Mouse (Mus musculus) spleen, adult 12 weeks (tissue): ENCODE results near the gene Cntfr.

Source experiments
- DNase-seq: peaks from one replicate; pipeline ENCODE4 v3.0.0; 2022; ENCODE audit warnings: low spot score

Cntfr gene

DNA sequence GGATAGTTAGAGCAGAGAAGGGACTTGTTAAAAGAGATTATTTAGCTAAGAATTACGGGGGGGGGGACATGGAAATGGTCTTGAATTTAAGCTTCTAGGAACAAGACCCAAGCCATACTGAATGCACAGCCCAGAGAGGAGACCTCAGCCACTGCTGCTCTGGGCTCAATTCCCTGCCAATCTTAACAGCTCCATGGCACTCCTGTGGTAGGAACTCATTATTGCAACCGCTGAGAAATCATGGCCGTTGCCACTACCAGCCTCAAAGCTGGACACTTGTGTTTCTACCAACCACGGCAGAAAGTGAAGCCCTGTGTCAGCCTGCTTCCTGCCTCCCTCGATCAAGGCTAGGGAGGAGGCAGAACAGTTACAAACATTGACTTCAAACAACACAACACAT lies 51.4 kb downstream of the Cntfr start:
- DNase-seq, result no peak

DNA sequence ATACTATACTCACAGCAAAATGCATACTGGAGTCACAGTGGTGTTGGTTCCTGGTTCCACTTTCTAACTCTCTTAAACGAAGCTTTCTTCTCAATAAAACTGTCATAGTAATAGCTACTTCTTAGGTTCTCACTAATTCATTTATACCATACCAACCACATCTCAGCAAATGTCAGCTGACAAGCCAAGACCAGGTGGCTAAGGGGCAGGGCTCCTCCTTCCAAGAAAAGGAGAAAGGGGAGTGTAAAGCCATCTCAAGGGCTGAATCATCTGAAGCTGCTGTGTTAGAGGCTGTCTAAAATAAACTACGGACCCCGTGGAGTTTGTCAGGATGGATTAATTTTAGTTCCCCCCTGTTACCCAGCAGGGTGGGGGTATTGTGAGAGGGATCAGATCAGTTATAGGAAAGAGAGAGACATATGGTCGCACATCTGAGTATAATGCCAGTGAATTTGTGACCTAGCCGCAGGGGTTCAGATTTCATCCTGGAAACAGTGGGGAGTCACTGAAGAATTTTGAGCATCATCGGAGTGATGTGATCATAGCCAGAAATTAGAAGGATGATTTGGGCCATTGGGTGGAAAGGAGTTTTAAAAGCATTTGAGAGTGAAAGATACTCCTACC lies 55.6 kb downstream of the Cntfr start:
- no peak for DNase-seq

DNA sequence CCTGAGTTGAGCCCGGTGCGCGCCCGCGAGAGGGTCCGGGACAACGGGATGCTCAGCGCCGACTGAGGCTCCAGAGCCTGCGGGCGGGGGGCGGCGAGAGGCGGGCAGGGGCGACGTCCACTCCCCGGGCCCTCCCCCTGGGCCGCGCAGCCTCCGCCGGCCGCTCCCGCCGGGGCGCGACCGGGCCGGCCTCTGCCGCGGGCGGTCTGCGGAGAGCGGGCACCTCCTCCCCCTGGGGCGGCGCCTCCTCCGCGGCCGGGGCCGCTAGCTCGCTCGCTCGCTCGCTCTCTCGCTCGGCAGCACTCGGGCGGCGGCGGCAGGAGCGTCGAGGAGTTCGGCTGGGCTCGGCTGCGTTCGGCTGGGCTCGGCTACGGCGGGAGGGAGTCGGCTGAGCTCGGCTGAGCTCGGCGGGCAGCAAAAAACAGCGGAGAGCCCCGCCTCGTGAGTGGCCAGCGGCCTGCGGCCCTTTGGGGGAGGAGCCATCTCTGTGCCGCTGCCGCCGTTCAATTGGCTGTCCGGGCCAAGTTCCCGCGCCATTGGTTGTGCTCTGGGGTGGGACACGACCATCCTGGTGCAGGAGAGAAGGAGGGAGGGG lies 56.9 kb downstream of the Cntfr start, which contains the start of gene Enho:
TSS of gene Enho (minus strand) at position 412 of the 595 bp plus-strand sequence.
- DNase-seq, result peak; percentile 76

DNA sequence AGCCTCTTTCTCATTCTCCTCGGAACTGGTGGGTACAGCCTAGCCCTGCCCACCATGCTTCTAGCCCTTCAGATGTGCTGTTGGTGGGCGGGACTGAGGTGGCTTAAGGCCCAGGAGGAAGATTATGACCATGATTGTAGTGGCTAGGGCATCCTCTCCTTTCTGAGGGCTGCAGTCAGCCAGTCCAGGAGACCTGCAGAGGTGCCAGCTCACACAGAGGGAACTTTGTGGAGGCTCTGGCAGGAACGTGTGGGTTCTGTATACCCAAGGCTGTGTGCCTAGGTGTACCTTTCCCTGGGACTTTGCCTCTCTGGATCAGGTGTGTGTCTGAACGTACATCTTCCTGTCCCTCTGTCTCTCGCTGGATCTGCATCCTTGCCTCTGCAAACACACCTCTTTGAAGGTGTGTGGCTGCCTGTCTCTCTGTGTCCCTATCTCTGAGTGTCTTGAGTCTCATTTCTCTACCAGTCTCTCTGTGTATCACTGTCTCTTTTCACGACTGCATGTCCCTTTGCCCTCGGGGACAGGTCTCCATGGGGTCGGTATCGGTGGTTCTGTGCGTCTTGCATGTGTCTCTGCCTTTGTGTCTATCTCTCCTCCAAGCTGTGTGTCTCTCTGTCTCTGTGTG lies 57.6 kb downstream of the Cntfr start:
- no peak for DNase-seq

DNA sequence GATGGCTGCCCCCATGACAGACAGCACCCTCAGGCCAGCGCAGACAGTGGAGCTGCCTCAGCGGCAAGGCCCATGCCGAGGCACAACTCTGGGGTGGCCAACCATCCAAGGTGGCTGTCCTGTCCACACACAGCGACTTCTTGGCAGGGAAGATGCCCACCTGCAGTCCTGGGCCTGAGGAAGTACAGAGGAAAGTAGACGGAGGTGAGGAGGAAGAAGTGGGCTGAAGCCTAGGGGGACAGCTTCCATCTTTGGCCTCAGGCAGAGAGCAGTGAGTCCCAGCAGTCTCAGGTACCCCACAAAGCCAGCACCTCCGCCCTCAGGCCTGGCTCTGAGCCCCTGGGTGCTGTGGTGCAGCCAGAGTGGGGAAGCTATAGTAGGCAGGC lies 58.1 kb downstream of the Cntfr start:
- no peak for DNase-seq

DNA sequence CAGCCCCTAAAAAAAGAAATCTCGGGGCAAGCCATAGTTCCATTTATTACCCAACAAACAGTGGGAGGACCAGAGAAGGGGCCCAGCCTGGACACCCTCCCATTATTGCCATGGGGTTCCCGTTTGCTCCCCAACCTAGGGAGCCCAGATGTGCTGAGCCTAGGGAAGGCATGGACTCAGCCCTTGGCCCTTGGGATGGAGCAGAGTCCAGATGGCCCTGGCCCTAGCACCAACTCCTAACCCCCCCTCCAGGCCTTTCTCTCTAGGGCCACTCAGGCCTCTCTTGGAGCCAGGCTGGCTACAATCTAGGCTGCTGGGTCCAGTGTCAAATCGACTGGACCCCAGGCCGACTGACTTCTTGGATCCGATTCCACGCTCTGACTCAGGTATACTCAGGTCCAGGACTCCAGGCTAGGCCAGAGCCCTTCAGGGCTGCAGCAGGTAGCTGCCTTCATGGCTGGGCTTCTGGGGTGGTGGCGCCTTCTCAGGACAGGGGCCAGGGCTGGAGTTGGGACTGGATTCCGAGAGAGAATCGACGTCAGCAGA lies 58.6 kb downstream of the Cntfr start:
- DNase-seq, result no peak

DNA sequence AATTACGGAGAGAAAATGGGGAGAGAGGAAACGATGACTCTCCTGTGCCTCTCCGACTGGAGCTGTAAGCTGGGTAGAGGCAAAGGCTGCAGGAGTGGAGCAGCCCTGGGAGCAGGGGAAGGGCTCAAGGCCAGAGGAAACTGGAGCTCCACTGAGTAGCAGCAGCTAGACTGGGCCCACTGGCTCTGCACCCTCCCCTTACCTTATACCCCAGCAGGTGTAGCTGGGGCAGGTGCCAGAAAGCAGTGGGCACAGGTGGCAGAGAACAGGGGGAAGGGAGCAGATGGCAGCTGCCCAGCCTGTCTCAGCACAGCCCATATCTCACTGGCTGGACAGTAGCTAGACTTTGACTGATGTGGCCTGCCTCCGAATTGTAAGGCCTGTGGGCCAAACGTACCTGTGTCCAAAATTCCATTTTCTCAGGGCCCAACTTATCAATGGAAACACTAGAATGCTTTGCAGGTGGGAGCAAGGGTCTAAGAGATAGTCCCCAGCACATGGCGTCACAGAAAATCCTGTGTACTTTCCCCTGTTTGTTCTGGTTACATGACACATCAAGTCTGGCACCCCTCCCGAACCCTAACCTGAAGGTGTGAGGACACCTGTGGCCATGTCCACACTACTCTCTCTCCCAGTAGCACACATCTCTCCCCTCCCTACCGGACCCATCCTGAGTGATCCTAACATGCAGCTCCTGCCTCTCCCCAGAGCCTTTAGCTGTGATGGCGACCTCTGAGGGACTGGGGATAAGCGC lies 59.8 kb downstream of the Cntfr start:
- no peak for DNase-seq

DNA sequence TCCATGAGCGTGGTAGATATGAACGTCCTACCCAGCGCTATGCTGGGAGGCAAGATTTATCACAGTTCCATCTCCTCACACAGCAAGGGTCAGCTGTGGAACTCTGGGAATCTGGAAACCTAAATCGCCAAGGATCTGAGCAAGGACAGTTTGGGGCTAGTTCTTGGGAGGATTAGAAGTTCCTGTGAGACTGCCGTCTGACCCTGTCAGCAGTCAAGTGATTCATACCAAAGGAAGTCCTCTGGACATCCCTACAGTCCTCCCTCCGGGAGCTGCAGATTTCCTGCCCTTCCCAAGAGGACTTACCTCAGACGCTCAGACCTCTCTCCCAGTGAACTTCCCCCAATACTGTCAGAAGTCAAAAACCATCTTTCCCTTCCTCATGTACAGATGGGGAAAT lies 60.5 kb downstream of the Cntfr start:
- DNase-seq, result no peak

DNA sequence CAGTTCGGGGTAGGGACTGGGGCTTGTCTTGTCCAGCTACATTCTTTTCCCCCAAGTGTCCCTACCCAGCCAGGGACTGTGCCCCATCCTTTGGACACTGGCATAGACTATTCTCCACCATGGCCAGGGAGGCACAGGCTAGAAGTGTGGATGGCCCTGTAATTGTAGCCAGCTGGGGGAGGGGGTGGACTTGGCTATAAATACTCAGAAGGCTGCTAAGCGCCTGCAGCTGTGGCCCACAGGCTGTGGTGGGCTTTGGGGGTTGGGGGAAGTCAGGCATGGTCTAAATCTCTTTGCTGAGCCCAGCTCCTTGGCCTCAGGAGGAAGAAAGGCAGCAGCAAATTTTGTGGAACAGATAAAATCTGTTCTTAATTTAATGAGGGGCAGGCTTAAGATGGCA lies 61.0 kb downstream of the Cntfr start:
- DNase-seq, result no peak

DNA sequence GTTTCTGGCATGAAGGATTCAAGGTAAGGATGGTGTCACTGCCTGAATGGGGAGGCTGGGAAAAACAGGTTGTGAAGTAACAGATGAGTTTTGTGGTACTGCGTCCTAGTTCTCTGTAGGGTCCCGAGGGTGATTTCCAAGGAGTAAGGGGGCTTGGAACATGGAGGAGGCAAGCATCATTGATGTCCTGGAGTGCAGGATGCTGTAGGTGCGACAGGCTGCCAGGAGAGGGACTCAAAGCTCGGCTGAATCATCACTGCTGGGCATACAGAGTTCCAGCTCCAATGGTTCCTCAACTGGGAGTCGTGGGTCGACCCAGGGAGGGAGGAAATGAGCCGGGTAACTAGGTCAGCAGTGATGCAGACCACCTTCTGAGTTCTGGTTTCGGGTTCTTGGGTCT lies 61.7 kb downstream of the Cntfr start:
- DNase-seq, result no peak

DNA sequence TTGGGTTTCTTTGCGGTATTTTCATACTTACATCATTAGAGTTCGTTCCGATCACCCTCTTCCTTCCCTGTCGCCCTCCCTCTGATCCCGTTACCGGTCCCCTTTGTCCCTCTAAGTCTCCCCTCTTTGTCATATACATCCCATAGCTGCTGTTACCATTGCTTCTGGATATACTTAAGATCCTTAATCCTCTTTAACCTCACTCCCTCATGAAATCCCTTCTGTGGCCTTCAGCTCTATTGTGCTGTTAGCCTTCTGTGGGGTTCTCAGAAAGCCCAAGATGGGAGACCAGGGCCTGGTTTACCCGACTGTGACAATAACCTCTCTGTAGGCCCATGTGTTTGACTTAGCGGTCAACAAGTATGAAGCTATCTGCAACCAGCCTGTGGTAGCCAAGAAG lies 62.3 kb downstream of the Cntfr start:
- no peak for DNase-seq

DNA sequence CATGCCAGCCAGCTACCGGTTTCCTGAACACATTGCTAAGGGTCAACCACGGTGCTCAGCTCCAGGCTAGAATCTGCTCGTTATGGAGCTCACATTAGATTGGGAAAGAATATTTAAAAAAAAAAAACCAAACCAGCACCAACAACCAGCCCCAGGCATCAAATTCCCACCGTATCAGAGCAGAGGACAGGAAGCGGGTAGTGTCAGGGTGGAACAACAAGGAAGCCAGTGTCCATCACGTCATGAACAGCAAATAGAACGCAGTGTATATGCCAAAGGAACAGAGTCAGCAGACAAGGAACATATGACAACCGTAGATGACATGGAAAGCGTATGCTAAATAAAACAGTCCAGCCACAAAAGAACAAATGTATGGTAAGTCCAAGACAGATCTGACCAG lies 63.9 kb downstream of the Cntfr start:
- DNase-seq, result no peak

DNA sequence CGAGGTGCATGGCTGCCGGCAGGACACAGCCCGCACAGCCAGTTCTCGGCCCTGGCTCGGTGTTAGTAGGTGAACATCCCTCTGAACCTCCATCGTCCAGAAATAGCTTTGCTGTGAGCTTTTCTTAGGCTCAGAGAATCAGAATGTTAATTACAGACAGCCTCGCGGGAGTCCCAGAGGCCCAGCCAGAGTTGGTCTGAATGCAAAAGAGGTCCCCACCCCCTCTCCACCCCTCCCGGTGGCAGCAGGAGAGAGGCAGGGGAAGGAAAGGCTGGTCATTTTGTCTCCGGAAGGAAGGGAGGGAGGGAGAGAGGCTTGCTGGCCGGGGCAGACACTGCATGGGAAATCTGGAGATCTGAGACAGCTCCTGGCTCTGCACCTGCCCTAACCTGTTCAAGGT lies 65.5 kb downstream of the Cntfr start:
- DNase-seq, result no peak

DNA sequence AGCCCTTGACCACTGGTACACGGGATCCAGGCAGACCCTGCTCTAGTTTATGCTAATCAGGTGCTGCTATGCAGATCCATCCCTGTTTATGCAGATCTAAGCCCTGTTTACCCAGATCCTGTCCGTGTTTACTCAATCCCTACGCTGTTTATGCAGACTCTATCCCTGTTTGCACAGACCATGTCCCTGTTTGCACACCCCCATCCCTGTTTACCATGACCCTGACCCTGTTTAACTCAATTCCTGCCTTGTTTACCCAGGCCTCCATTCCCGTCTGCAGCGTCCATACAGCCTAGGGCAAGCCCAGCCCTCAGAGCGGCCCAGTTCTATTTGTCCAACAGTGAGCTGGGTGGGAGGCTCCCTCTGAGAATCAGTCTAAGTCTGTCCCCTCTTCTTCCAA lies 66.7 kb downstream of the Cntfr start:
- DNase-seq, result no peak

DNA sequence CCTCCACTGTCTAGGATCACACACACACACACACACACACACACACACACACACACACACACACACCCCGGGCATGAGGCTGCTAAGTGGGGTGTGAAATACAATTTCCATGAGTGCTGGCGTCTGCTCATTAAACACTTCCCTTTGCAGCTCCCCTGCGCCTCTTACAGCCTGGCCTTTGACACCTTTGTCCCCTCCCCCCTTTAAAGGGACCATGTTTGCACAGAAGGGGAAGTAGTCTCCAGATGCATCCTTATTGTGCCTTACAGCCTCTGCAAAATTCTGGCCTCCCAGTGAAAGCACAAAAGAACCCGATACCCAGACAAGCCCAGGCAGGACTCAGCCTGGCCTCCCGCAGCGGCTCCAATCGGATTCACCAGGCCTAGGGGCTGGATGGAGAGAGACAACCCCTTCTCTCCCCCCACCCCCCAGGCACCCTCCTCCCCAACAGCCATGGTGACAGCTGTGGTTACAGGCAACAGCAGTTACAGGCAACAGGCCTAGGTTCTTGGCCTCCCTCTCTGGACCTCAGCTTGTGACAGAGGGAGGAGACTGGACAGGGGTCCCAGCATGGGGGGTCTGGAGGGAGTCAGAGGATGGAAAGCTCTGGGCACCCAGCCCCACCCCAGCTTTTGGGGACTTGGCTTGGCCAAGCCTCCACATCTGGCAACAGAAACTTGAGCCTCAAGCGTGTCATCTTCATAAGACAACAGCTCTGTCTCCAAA lies 68.5 kb downstream of the Cntfr start:
- no peak for DNase-seq

DNA sequence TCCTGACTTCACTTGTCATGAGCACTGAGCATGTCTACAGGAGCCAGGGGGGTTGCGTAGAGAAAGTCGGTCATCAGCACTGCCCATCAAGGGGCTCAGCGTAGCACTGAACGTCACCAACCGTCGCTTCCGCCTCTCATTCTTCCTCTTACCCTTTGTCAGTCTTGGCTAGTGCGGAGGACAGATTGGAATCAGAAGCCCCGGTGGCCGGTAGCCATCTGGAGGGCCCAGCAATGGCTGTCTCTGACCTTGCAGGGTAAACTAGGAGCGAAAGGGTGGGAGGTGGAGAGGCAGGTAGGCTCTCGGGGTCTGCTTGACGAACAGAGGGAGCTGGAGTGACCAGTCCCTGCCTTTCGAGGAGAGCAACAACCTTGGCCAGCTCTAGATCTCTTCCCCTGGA lies 74.8 kb downstream of the Cntfr start:
- no peak for DNase-seq

DNA sequence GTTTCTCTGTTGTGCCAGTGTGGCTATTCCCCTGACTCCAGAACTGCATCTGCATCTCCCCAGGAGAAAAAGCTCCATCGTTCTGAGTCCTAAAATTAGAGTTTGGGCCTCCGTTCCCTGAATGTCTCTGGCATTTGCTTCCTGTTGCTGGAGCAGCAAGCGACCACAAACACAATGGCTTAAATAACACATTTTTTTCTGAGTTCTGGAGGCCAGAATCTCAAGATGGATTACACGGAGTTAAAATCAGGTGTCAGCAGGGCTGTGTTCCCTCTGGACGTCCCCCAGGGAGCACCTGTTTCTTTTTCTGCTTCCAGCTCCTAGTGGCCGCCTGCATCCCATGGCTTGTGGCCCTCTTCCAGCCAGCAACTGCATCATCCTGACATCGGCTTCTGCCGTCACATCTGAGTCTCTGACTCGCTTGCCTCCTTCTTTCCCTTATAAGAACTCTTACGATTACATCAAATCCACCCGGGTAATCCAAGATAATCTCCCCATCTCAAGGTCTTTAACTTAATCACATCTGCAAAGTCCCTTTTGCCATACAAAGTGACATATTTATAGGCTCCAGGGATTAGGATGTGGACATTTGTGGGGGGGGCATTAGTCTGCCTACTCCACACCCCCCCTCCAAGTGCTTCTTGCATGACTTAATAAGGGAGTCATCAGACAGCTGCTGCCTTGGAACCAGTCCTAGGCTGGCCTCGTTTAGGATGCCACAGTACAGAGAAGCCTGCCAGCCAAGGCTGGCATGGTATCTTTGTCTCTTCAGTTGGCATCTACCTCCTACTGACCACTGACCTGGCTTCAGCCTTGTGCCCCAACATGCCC lies 77.8 kb downstream of the Cntfr start:
- no peak for DNase-seq

DNA sequence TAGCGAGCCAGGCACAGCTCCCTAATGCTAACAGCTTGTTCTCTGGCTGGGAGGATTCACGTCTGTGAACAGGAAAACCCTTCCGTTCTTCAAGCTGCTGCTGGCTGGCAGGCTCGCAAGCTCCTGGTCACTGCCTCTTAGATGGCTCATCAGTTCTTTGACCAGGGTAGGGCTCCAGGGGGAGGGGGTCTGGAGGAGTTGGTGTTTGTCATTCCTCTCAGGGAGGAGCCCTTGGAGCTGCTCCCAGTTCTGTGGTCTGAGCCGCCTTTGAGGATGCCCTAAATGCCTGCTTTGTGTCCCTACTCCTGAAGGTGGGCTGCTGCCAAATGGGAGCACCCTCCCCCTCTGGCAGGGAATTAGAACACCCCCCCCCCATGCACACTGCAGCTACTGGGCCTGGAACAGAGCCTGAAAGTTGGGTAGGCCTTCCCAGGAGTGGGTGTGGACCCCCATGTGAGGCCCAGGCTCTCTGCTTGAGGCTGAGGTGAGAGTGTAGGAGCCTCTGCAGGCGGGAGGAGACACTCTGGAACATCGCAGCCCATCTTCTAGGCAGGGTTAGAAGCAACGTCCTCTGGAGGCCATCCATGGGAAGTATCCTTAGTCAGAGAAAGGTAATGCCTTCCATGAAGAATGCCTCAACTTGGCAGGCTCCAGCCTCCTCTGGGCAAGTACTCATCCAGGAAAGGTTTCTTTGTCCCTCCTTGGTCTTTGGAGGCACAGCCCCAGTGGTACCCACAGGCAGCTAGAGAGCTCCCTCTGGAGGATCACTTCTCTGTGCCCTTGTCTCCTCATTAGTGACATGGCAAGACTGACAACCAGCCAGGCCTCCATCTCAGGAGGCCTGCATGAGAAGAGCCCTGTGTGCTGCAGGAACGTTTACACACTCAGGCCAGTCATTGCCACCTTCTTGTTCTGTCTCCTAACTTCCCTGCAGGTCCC lies 81.0 kb downstream of the Cntfr start:
- no peak for DNase-seq

DNA sequence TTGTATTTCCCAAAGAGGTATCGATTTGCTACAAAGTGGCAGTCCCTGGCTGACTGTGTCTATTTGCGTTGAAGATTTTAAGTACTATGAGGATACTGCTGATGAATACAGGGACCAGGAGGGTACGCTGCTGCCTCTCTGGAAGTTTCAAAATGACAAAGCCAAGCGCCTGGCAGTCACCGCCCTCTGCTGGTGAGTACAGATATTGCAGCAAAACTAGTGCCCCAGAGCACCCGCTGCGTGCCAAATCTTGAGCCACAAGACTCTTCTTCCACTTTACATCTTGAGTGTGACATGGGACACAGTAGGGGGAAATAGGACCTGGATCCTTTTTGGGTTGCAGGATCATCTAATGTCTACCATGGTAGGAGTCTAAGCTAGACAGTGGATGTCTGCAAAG lies 82.7 kb downstream of the Cntfr start:
- peak; percentile 17 for DNase-seq

DNA sequence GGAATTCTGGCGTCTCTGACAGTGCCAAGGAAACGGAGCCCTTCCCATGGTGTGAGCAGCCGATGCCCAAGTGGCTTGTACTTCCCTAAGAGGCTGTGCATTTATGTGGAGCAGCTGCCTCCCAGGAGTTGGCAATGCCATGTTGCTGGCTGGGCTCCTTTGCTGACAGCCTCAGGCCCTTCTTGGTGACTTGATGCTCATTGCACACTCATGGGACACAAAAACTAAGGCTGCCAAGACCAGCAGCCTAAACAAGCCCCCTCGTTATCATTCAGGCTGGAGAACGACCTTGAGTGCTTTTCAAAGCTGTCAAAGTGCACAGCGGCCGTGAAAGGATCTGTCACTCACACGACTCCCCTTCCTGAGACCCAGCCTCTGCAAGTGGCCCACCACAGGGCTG lies 84.7 kb downstream of the Cntfr start:
- no peak for DNase-seq
